Mouse (Mus musculus) lung, embryonic 15.5 days (tissue): ENCODE measurements around the gene Scai. TPM values are rescaled to one million over a fixed set of nuclear protein-coding genes. Genes with fewer than 3 reads are reported as not detected.

Experiments used
- ATAC-seq: fragments of 200-750 bp; cut with Nextera tagmentation; 2 replicates; pipeline ENCODE4 v1.8.0; 2017; ENCODE audit warnings: moderate number of reproducible peaks, borderline replicate concordance; ENCODE audit not compliant: low FRiP score, low TSS enrichment; ENCODE audit errors: extremely low read depth
- H3K27ac ChIP-seq: fragments of 300-500 bp; sonication (generic); 2 replicates; pipeline ENCODE4 v1.5.1; 2015; ENCODE audit warnings: moderate library complexity, mild to moderate bottlenecking, inconsistent platforms
- H3K27me3 ChIP-seq: fragments of 300-500 bp; sonication (generic); 2 replicates; pipeline ENCODE4 v1.6.1; 2015; ENCODE audit warnings: inconsistent platforms
- H3K36me3 ChIP-seq: fragments of 300-500 bp; sonication (generic); 2 replicates; pipeline ENCODE4 v1.6.1; 2015; ENCODE audit warnings: inconsistent platforms
- H3K4me1 ChIP-seq: fragments of 300-500 bp; sonication (generic); 2 replicates; pipeline ENCODE4 v1.6.1; 2015; ENCODE audit warnings: inconsistent platforms
- H3K4me2 ChIP-seq: fragments of 300-500 bp; sonication (generic); 2 replicates; pipeline ENCODE4 v1.6.1; 2015; ENCODE audit warnings: inconsistent platforms, mild to moderate bottlenecking, moderate library complexity
- H3K4me3 ChIP-seq: fragments of 300-500 bp; sonication (generic); 2 replicates; pipeline ENCODE4 v1.5.1; 2015; ENCODE audit warnings: mild to moderate bottlenecking, inconsistent platforms
- H3K9ac ChIP-seq: fragments of 300-500 bp; sonication (generic); 2 replicates; pipeline ENCODE4 v1.6.1; 2015; ENCODE audit warnings: inconsistent platforms
- H3K9me3 ChIP-seq: fragments of 300-500 bp; sonication (generic); 2 replicates; pipeline ENCODE4 v1.6.1; 2016; ENCODE audit warnings: inconsistent platforms
- WGBS: fragments of 180-500 bp; shearing (Covaris S2); methylation state at CpG from one replicate; pipeline ENCODE4 v1.1.7; 2015; 5-methylcytosine and 5-hydroxymethylcytosine counted together
- polyA plus RNA-seq: library from polyadenylated mRNA; unstranded; fragments of >200 nt; fragmentation: Nextera tagmentation; extraction: Ambion mirVana; gene quantifications from 2 replicates; pipeline ENCODE4 v1.2.1, GENCODE M21; 2015

Gene Scai
- polyA plus RNA-seq, 1 experiment from 2014 or later = 9.4 TPM

GRCm38 (mm10) chr2:39185942-39186341, 4.6 kb downstream of the Scai start:
- Histone ChIP-seq H3K4me1 (peaks cover 12% of the 10 kb centered on the region), H3K9ac (no peak overlapping the region), H3K27ac (no peak overlapping the region), H3K4me3 (no peak overlapping the region), H3K4me2 (no peak overlapping the region), H3K27me3 (no peaks in the 10 kb centered on the region), H3K9me3 (no peaks in the 10 kb centered on the region), H3K36me3 (no peaks in the 10 kb centered on the region)
- 64% methylated on average over 3 of the region's 3 CpGs for WGBS
- no peak for ATAC-seq

DNA sequence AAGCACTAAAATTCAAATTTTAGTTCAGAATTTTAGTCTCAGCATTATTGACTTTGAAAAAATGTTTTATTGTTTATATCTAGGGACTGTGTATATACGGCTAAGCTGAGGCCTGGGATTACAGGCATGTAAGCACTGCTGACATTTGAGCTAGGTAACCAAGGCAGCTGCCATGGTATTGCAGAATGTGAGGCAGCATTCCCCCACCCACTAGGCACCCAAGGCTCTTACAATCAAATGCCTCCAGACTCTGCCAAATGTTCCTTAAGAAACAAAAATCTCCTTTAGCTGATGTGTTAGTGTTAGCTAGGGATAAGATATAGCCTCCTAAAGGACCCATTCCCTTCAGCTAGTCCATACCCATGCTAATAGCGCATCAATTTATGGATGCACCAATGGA, 6.9 kb downstream of the Scai start:
- H3K4me3 ChIP-seq = no peak overlapping the region
- ATAC-seq = no peak
- H3K27ac ChIP-seq = no peak overlapping the region
- peaks cover 1% of the 10 kb centered on the region for H3K4me1 ChIP-seq
- no peak overlapping the region for H3K4me2 ChIP-seq
- no peaks in the 10 kb centered on the region for H3K9me3 ChIP-seq
- 87% methylated on average over 2 of the region's 2 CpGs for WGBS
- H3K36me3 ChIP-seq = 0 out of 2 replicates have a peak, but pooled peaks cover 2% of the 10 kb centered on the region
- H3K27me3 ChIP-seq = no peaks in the 10 kb centered on the region
- H3K9ac ChIP-seq = no peak overlapping the region

- Histone ChIP-seq H3K9me3 (no peaks in the 10 kb centered on the region), H3K4me3 (no peak overlapping the region), H3K27me3 (no peaks in the 10 kb centered on the region), H3K27ac (no peak overlapping the region), H3K9ac (no peak overlapping the region), H3K36me3 (no peaks in the 10 kb centered on the region), H3K4me2 (no peak overlapping the region), H3K4me1 (no peaks in the 10 kb centered on the region)
- WGBS = 78% methylated on average over 1 of the region's 1 CpGs
- ATAC-seq = no peak
Measured at GRCm38 (mm10) chr2:39160996-39161395, 29.5 kb downstream of the Scai start.

DNA sequence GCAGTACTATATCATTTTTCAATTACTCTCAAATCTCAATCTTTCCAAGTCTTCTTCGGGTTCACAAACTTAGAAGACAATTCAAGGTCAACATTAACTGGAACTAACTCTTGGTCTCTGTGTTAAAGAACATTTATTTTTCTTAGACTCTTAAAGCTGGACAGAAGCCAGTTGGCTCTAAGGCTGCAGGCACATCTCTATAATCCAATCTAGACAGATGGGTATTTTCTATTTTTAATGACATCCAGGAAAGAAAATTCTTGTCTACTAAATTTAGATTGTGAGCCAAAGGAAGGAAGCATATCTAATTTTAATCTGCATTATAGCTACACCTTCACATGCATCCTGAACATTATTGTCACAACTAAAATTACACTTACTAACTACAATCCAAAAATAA, 32.6 kb downstream of the Scai start:
- Histone ChIP-seq H3K4me1 (no peaks in the 10 kb centered on the region), H3K4me3 (no peak overlapping the region), H3K4me2 (no peak overlapping the region), H3K9me3 (no peaks in the 10 kb centered on the region), H3K36me3 (no peaks in the 10 kb centered on the region), H3K27ac (no peak overlapping the region), H3K27me3 (no peaks in the 10 kb centered on the region), H3K9ac (no peak overlapping the region)
- no peak for ATAC-seq
- 40% methylated on average over 1 of the region's 1 CpGs for WGBS

DNA sequence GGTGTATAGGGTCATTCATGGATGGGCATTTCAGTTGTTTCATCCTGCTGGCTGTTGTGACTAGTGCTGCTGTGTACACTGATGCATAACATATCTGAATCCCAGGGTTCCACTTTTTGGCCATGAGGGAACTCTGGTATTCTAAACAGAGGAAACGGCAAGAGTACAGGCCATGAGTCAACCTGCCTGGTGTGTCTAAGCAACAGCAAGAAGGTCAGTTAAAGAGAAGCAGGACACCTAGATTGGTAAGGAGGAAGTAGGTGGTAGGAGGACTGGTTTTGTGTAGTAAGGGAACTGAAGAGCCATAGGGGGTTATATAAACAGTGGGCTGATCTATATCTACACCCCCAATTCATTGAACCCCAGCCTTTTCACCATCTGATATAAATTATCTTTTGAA, 33.7 kb downstream of the Scai start:
- no peak overlapping the region for H3K4me3 ChIP-seq
- H3K4me2 ChIP-seq = no peak overlapping the region
- no peaks in the 10 kb centered on the region for H3K36me3 ChIP-seq
- WGBS = 64% methylated on average over 1 of the region's 1 CpGs
- H3K27me3 ChIP-seq = no peaks in the 10 kb centered on the region
- H3K9ac ChIP-seq = no peak overlapping the region
- ATAC-seq = no peak
- H3K27ac ChIP-seq = no peak overlapping the region
- H3K4me1 ChIP-seq = no peaks in the 10 kb centered on the region
- no peaks in the 10 kb centered on the region for H3K9me3 ChIP-seq

DNA sequence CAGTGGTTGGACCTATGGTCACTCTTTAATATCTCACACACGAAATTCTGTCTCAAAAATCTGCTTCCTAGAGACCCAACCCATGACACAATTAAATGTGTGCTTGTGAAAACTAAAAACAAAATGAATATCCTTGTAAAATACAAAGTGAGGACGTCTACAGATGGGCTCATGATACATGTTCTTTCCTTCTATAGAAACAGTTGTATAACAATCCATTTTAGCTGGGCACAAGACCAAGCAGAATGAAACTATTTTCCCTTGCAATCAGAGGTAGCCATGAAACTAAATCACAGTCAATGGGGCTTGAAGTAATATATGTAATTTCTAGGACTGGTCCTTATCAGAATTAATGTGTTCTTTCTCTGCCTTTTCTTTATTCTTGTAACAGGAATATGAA, 39.6 kb downstream of the Scai start:
- no peak for ATAC-seq
- no peaks in the 10 kb centered on the region for H3K36me3 ChIP-seq
- 61% methylated on average over 2 of the region's 2 CpGs for WGBS
- no peak overlapping the region for H3K4me3 ChIP-seq
- H3K9me3 ChIP-seq = no peaks in the 10 kb centered on the region
- H3K4me1 ChIP-seq = no peaks in the 10 kb centered on the region
- H3K27me3 ChIP-seq = no peaks in the 10 kb centered on the region
- no peak overlapping the region for H3K4me2 ChIP-seq
- H3K27ac ChIP-seq = no peak overlapping the region
- no peak overlapping the region for H3K9ac ChIP-seq

DNA sequence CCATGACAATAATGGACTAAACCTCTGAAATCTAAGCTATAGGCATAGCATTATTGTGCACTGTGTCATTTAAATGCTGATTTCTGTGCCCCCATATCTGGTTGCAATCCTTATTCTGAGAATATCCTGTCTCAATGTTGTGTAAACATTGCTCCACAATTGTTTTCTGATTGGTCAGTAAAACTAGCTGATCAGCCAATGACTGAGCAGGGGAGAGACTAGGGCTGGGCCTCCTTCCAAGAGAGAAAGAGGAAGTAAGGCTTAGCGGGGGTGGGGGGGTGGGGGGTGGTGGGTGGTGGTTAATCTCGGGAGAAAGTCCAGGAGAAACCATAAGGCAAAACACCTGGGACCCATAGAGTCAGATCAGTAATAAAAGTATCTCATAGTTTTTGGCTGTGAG, 42.5 kb downstream of the Scai start:
- H3K9me3 ChIP-seq = no peaks in the 10 kb centered on the region
- H3K27me3 ChIP-seq = no peaks in the 10 kb centered on the region
- no peak for ATAC-seq
- no peak overlapping the region for H3K4me3 ChIP-seq
- H3K9ac ChIP-seq = no peak overlapping the region
- 49% methylated on average over 2 of the region's 2 CpGs for WGBS
- H3K4me1 ChIP-seq = no peaks in the 10 kb centered on the region
- no peaks in the 10 kb centered on the region for H3K36me3 ChIP-seq
- no peak overlapping the region for H3K4me2 ChIP-seq
- no peak overlapping the region for H3K27ac ChIP-seq

- H3K4me3 ChIP-seq = no peak overlapping the region
- H3K36me3 ChIP-seq = no peaks in the 10 kb centered on the region
- H3K4me1 ChIP-seq = no peaks in the 10 kb centered on the region
- no peak overlapping the region for H3K27ac ChIP-seq
- H3K4me2 ChIP-seq = no peak overlapping the region
- WGBS = 89% methylated on average over 1 of the region's 1 CpGs
- no peaks in the 10 kb centered on the region for H3K9me3 ChIP-seq
- peak; percentile 55; the same call in 1 of the 2 replicates for ATAC-seq
- H3K27me3 ChIP-seq = no peaks in the 10 kb centered on the region
- H3K9ac ChIP-seq = no peak overlapping the region
Measured at GRCm38 (mm10) chr2:39146469-39146868, 44.1 kb downstream of the Scai start.

DNA sequence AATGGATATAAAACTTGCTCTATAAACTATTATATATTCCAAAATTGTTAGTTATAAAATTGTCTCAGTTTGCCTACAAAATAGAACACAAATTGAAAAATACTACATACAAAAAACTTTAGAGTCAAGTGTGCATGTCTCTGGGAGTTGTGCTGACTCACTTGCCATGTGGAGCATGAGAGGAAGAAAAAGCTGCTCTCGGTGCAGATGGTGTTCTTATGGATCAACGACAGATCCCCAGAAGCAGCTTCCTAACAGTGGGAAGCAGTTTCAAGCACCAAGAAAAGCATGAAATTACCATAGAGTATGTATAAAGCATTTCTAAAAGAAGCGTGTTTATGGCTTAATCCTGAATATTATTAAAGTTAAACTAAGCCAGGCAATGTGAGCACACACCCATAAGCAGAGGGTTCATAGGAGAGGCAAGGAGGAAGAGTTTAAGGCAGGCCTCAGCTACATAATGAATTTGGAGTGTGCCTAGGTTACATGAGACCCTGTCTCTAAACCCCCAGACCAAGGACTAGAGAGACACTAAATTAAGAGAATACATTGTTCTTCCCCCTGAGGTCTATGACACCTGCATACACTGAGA, 48.1 kb downstream of the Scai start:
- H3K4me3 ChIP-seq = no peak overlapping the region
- no peaks in the 10 kb centered on the region for H3K36me3 ChIP-seq
- no peaks in the 10 kb centered on the region for H3K9me3 ChIP-seq
- H3K4me2 ChIP-seq = no peak overlapping the region
- H3K27ac ChIP-seq = no peak overlapping the region
- ATAC-seq = no peak
- no peaks in the 10 kb centered on the region for H3K4me1 ChIP-seq
- H3K27me3 ChIP-seq = no peaks in the 10 kb centered on the region
- no peak overlapping the region for H3K9ac ChIP-seq
- 79% methylated on average over 3 of the region's 3 CpGs for WGBS

DNA sequence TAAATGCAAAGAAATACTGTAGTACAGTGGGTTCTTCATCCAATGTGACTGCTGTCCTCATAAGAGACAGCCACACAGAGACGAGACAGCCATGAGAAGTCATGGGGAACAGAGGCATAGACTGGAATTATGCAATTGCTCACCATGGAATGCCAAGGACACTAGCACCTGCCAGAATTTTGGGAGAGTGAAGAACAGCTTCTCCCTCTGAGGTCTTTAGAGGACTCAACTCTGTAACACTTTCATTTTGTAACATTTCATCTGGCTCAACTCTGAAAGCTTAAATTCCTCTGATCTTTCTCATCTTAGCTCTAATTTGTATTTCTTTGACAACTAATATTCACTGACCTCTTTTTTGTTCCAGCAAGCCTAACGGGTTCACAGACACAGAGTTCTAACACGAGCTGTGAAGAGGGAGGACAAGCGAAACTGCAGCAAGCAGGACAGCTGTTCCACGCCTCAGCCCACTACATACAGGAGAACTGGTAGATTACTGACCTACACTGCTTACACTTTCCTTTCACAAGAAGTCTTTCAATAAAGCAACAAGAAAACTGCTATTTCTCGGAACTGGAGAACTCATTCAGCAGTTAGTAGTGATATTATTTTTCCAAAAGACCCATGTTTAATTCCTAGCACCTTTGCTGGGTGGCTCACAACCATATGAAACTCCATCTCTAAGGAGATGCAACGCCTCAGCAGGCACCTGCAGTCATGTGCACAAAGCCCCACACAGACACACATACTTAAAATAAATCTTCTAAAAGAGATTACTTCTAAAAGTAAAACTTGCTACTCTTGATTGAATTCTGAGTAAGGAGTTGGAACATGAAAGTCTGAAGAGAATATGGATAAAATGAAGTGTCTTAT, 49.7 kb downstream of the Scai start:
- no peak for ATAC-seq
- Histone ChIP-seq H3K27me3 (no peaks in the 10 kb centered on the region), H3K4me2 (no peak overlapping the region), H3K4me1 (no peaks in the 10 kb centered on the region), H3K9ac (no peak overlapping the region), H3K27ac (no peak overlapping the region), H3K9me3 (no peaks in the 10 kb centered on the region), H3K4me3 (no peak overlapping the region), H3K36me3 (no peaks in the 10 kb centered on the region)
- WGBS = 88% methylated on average over 7 of the region's 7 CpGs

DNA sequence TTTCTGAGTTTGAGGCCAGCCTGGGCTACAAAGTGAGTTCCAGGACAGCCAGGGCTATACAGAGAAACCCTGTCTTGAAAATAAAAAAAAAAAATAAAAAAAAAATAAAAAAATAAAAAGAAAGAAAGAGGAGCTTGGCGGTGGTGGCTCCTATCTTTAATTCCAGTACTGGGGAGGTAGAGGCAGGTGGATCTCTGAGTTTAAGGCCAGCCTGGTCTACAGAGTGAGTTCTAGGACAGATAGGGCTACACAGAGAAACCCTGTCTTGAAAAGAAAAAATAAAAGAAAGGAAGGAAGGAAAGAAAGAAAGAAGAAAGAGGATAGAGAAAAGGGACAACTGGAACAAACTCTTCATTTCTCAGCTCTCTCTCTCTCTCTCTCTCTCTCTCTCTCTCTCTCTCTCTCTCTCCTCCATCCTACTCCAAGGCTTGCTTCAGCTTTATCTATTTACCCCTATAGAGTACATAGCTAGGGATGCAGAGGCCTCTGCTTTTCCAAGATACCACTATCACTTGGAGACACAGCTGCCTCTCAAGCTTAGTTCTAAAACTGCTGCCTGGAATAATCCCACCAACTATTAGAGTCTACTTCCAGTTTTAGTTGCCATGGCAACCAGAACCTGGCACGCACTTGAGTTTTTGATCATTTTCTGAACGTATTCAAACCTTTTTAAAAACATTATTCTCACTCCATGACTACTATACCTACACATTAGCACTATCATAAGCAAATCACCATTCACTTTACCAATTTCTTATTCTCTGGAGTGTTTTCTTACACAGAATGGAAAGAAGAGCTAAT, 60.8 kb downstream of the Scai start:
- ATAC-seq = no peak
- H3K27me3 ChIP-seq = no peaks in the 10 kb centered on the region
- 68% methylated on average over 3 of the region's 3 CpGs for WGBS

GRCm38 (mm10) chr2:39124167-39124566, 66.4 kb downstream of the Scai start:
- no peak for ATAC-seq
- WGBS = 80% methylated on average over 5 of the region's 5 CpGs
- H3K9ac ChIP-seq = no peak overlapping the region

More for the DNA sequence above, 60.8 kb downstream of the Scai start:
- Histone ChIP-seq H3K4me1 (no peaks in the 10 kb centered on the region), H3K4me2 (no peak overlapping the region), H3K27ac (no peak overlapping the region), H3K4me3 (no peak overlapping the region), H3K36me3 (peaks cover under 1% of the 10 kb centered on the region; the same call in 1 of the 2 replicates), H3K9me3 (no peaks in the 10 kb centered on the region), H3K9ac (no peak overlapping the region)

More at GRCm38 (mm10) chr2:39124167-39124566, 66.4 kb downstream of the Scai start:
- Histone ChIP-seq H3K9me3 (no peaks in the 10 kb centered on the region), H3K4me2 (no peak overlapping the region), H3K27ac (no peak overlapping the region), H3K4me1 (no peaks in the 10 kb centered on the region), H3K4me3 (no peak overlapping the region), H3K36me3 (peaks cover 14% of the 10 kb centered on the region; the same call in 1 of the 2 replicates), H3K27me3 (no peaks in the 10 kb centered on the region)
